Mouse (Mus musculus) brain, embryonic 14.5 days (tissue): ENCODE measurements around the gene Lrrc25.

Experiments
- CTCF ChIP-seq: fragments of 200-500 bp; IDR thresholded peaks from 2 replicates; pipeline ENCODE4 v1.5.1; 2012; ENCODE audit warnings: inconsistent platforms, mild to moderate bottlenecking, moderate library complexity, borderline replicate concordance; ENCODE audit not compliant: insufficient read depth, insufficient read length; ENCODE audit errors: extremely low read depth
- POLR2A ChIP-seq: fragments of 200-500 bp; IDR thresholded peaks from 2 replicates; pipeline ENCODE4 v1.6.1; 2012; ENCODE audit warnings: mild to moderate bottlenecking, inconsistent platforms, borderline replicate concordance; ENCODE audit not compliant: poor library complexity, insufficient read depth, insufficient read length, severe bottlenecking; ENCODE audit errors: extremely low read depth

DNA sequence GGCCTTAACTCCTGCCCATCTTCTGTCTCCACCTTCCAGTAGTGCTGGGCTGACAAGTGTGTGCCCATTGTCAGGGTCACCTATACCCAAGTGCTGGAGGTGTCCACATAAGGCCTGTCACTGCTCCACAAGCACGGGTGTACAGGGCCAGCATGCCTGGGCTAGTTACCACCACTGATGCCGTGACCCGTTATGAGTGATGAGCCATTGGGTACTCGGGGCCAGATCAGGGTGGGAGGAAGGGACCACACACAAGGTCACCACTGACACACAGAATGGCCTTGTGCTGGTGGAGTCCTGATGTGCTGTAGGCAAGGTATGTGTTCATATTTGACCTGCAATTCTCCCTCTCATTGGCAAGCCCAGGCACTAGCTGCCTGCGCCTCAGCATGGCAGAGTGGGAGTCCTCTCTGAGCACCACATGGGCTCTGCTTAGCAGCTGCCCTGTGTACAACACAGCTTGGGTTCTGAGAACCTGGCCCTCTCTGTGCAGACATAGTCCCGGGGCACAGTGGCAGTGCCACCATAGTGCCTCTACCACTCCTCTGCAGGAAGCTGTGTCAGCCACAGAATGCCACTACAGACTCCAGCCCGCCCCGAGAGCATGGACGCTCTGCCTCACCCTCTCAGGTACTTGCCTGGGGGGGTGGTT, 31.2 kb upstream of the Lrrc25 start:
- TF ChIP-seq CTCF = no peak
- no peak for TF ChIP-seq POLR2A
